Mouse (Mus musculus): ENCODE measurements around the gene Cdk9. TPM values are rescaled to one million over a fixed set of nuclear protein-coding genes. Genes with fewer than 3 reads are reported as not detected.

Gene Cdk9
- polyA plus RNA-seq, 1 experiment from 2014 or later: 126 TPM

DNA sequence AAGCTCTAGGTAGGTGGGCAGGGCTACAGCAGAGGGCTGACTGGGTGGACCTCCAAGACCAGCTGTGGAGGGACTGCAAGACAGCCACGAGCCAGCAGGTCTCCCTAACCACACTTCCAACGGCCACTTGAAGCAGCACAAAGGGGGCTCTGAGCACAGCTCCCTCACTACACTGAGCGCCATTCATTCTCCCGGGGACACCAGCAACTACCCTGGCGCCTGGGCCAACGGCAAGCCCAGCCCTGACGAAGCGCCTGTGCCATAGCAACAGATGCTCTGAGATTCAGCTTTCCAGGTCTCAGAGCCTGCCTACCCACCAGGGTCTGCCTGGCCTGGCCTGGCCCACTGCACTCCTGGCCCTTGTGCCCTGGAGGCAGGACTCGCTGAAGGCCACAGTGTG is 5.9 kb upstream of the Cdk9 start:
- no peaks in the 10 kb centered on the region for H3K9me3 ChIP-seq
- peaks cover 38% of the 10 kb centered on the region for H3K4me1 ChIP-seq
- H3K4me3 ChIP-seq: no peak overlapping the region
- H3K27ac ChIP-seq: no peak overlapping the region
- no peaks in the 10 kb centered on the region; the same call in 1 of the 2 replicates for H3K27me3 ChIP-seq
- no peak overlapping the region for H3K4me2 ChIP-seq (replicated peaks)
- ATAC-seq (ENCODE audit: insufficient number of reproducible peaks, insufficient read depth, low FRiP score, low TSS enrichment): no peak
- no peak overlapping the region for H3K9ac ChIP-seq
- no peaks in the 10 kb centered on the region for H3K36me3 ChIP-seq
- WGBS: 40% methylated on average over 9 of the region's 9 CpGs

- peaks cover 12% of the 10 kb centered on the region for H3K36me3 ChIP-seq
- peaks cover 27% of the 10 kb centered on the region for H3K4me1 ChIP-seq
- no peaks in the 10 kb centered on the region for H3K9me3 ChIP-seq
- no peak overlapping the region for H3K9ac ChIP-seq
- no peak for ATAC-seq (ENCODE audit: insufficient number of reproducible peaks, insufficient read depth, low FRiP score, low TSS enrichment)
- no peak overlapping the region for H3K4me2 ChIP-seq (replicated peaks)
- WGBS: 63% methylated on average over 4 of the region's 4 CpGs
- H3K27ac ChIP-seq: peak overlapping the region; percentile 98
- H3K4me3 ChIP-seq: no peak overlapping the region
- H3K27me3 ChIP-seq: no peaks in the 10 kb centered on the region
Measured at GRCm38 (mm10) chr2:32714987-32715425, 2.1 kb upstream of the Cdk9 start.

GRCm38 (mm10) chr2:32714117-32714986 is 1.5 kb upstream of the Cdk9 start:
- WGBS: 50% methylated on average over 11 of the region's 11 CpGs
- H3K4me3 ChIP-seq: peak overlapping the region; percentile 93; the same call in 1 of the 2 replicates
- no peaks in the 10 kb centered on the region for H3K9me3 ChIP-seq
- H3K27ac ChIP-seq: peak overlapping the region; percentile 98
- H3K27me3 ChIP-seq: no peaks in the 10 kb centered on the region
- ATAC-seq (ENCODE audit: insufficient number of reproducible peaks, insufficient read depth, low FRiP score, low TSS enrichment): no peak
- H3K9ac ChIP-seq: peak overlapping the region; percentile 85; the same call in 1 of the 2 replicates
- H3K4me2 ChIP-seq (replicated peaks): peak overlapping the region; percentile 85; the same call in 1 of the 2 replicates
- peaks cover 27% of the 10 kb centered on the region for H3K4me1 ChIP-seq
- H3K36me3 ChIP-seq: peaks cover 18% of the 10 kb centered on the region

DNA sequence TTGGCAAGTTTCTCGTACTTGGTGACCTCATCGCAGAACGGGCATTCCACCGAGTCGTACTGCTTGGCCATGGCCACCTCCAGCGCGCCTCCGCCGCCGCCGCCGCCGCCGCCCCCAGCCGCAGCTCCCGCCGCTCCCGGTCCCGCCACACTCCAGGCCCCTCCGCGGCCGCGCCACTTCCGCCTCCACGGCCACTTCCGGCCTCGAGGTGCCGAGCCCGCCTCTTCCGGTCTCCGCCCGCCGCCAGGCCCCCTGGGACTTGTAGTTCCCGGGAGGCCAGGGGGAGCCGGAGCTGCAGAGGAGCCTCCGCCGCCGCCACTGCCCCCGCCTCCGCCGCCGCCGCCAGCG is 316 bp downstream of the Cdk9 start:
- Histone ChIP-seq H3K27ac (peak overlapping the region; percentile 98), H3K4me3 (peak overlapping the region; percentile 93), H3K4me1 (peaks cover 25% of the 10 kb centered on the region), H3K4me2 (replicated peaks) (peak overlapping the region; percentile 85), H3K36me3 (peaks cover 36% of the 10 kb centered on the region), H3K9ac (peak overlapping the region; percentile 85), H3K9me3 (no peaks in the 10 kb centered on the region), H3K27me3 (no peaks in the 10 kb centered on the region)
- WGBS: under 1% methylated on average over 41 of the region's 44 CpGs
- ATAC-seq (ENCODE audit: insufficient number of reproducible peaks, insufficient read depth, low FRiP score, low TSS enrichment): peak; percentile 87

- Histone ChIP-seq H3K9ac (peak overlapping the region; percentile 85), H3K36me3 (peaks cover 39% of the 10 kb centered on the region), H3K4me1 (peaks cover 25% of the 10 kb centered on the region), H3K4me2 (replicated peaks) (peak overlapping the region; percentile 85), H3K27ac (peak overlapping the region; percentile 98), H3K9me3 (no peaks in the 10 kb centered on the region), H3K4me3 (peak overlapping the region; percentile 93), H3K27me3 (no peaks in the 10 kb centered on the region)
- WGBS: under 1% methylated on average over 41 of the region's 41 CpGs
- ATAC-seq (ENCODE audit: insufficient number of reproducible peaks, insufficient read depth, low FRiP score, low TSS enrichment): peak; percentile 50
Measured at GRCm38 (mm10) chr2:32712108-32712551, 746 bp downstream of the Cdk9 start.

- peak overlapping the region; percentile 85 for H3K4me2 ChIP-seq (replicated peaks)
- no peaks in the 10 kb centered on the region for H3K9me3 ChIP-seq
- H3K9ac ChIP-seq: peak overlapping the region; percentile 85
- H3K27me3 ChIP-seq: no peaks in the 10 kb centered on the region
- ATAC-seq (ENCODE audit: insufficient number of reproducible peaks, insufficient read depth, low FRiP score, low TSS enrichment): no peak
- peak overlapping the region; percentile 98; the same call in 1 of the 2 replicates for H3K27ac ChIP-seq
- 29% methylated on average over 9 of the region's 9 CpGs for WGBS
- H3K36me3 ChIP-seq: peaks cover 45% of the 10 kb centered on the region
- H3K4me1 ChIP-seq: peaks cover 25% of the 10 kb centered on the region
- peak overlapping the region; percentile 93 for H3K4me3 ChIP-seq
Measured at GRCm38 (mm10) chr2:32711301-32712056, 1.4 kb downstream of the Cdk9 start.

GRCm38 (mm10) chr2:32710425-32710824 is 2.5 kb downstream of the Cdk9 start:
- H3K9me3 ChIP-seq: no peaks in the 10 kb centered on the region
- no peak overlapping the region for H3K4me3 ChIP-seq
- no peak overlapping the region for H3K27ac ChIP-seq
- no peaks in the 10 kb centered on the region for H3K27me3 ChIP-seq
- no peak overlapping the region for H3K4me2 ChIP-seq (replicated peaks)
- H3K4me1 ChIP-seq: peaks cover 25% of the 10 kb centered on the region
- ATAC-seq (ENCODE audit: insufficient number of reproducible peaks, insufficient read depth, low FRiP score, low TSS enrichment): no peak
- H3K36me3 ChIP-seq: peaks cover 56% of the 10 kb centered on the region
- H3K9ac ChIP-seq: no peak overlapping the region
- 92% methylated on average over 5 of the region's 5 CpGs for WGBS

GRCm38 (mm10) chr2:32709521-32710137 is 3.2 kb downstream of the Cdk9 start:
- 93% methylated on average over 20 of the region's 20 CpGs for WGBS
- Histone ChIP-seq H3K9me3 (no peaks in the 10 kb centered on the region), H3K9ac (no peak overlapping the region), H3K27ac (no peak overlapping the region), H3K4me2 (replicated peaks) (no peak overlapping the region), H3K4me3 (no peak overlapping the region), H3K4me1 (peaks cover 19% of the 10 kb centered on the region), H3K27me3 (no peaks in the 10 kb centered on the region), H3K36me3 (peaks cover 64% of the 10 kb centered on the region)
- no peak for ATAC-seq (ENCODE audit: insufficient number of reproducible peaks, insufficient read depth, low FRiP score, low TSS enrichment)

- Histone ChIP-seq H3K9me3 (no peaks in the 10 kb centered on the region), H3K4me3 (no peak overlapping the region), H3K27ac (no peak overlapping the region), H3K27me3 (no peaks in the 10 kb centered on the region), H3K4me1 (peaks cover 10% of the 10 kb centered on the region), H3K4me2 (replicated peaks) (no peak overlapping the region), H3K36me3 (peaks cover 73% of the 10 kb centered on the region), H3K9ac (no peak overlapping the region)
- ATAC-seq (ENCODE audit: insufficient number of reproducible peaks, insufficient read depth, low FRiP score, low TSS enrichment): no peak
- 47% methylated on average over 3 of the region's 3 CpGs for WGBS
Measured at GRCm38 (mm10) chr2:32708643-32709042, 4.2 kb downstream of the Cdk9 start.

GRCm38 (mm10) chr2:32706971-32707370 is 5.9 kb downstream of the Cdk9 start:
- Histone ChIP-seq H3K9me3 (no peaks in the 10 kb centered on the region), H3K27ac (no peak overlapping the region), H3K4me3 (no peak overlapping the region), H3K4me1 (peaks cover 9% of the 10 kb centered on the region), H3K9ac (no peak overlapping the region), H3K4me2 (replicated peaks) (no peak overlapping the region), H3K36me3 (peaks cover 87% of the 10 kb centered on the region), H3K27me3 (no peaks in the 10 kb centered on the region)
- ATAC-seq (ENCODE audit: insufficient number of reproducible peaks, insufficient read depth, low FRiP score, low TSS enrichment): no peak
- WGBS: 95% methylated on average over 6 of the region's 6 CpGs

DNA sequence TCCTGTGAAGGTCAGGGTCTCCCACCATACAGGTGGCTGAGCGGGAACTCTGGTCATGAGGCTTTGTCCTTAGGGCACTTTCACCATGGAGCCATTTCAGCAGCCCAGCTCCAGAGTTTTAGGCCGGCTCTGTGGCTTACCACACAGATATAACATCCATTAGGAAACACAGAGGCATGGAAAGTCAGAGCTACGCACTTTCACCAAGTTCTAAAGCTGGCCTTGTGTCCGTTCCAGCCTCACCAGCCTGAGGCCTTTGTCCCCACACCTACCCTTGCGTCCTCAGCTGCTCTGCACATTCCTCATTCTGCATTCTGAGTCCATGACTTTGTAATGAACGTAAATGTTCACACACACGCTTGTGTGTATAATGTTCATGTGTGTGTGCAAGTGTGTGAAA is 7.9 kb downstream of the Cdk9 start:
- no peak overlapping the region for H3K9ac ChIP-seq
- no peak overlapping the region for H3K27ac ChIP-seq
- no peak overlapping the region for H3K4me3 ChIP-seq
- no peak overlapping the region for H3K4me2 ChIP-seq (replicated peaks)
- no peaks in the 10 kb centered on the region for H3K27me3 ChIP-seq
- H3K36me3 ChIP-seq: peaks cover 75% of the 10 kb centered on the region
- WGBS: 88% methylated on average over 7 of the region's 7 CpGs
- no peak for ATAC-seq (ENCODE audit: insufficient number of reproducible peaks, insufficient read depth, low FRiP score, low TSS enrichment)
- H3K9me3 ChIP-seq: no peaks in the 10 kb centered on the region
- no peaks in the 10 kb centered on the region for H3K4me1 ChIP-seq

All from embryonic facial prominence, embryonic 12.5 days (tissue).